ENCODE assay signal across 29 mouse cellular contexts in genomic region chr19:58548367-58548766, GRCm38 (mm10). TPM values are rescaled to one million over a fixed set of nuclear protein-coding genes. Genes with fewer than 3 reads are reported as not detected.
"Had no signal": no experiment of that assay in that cellular context is flagged by ENCODE, and none has a peak within 500 bp of the region (broad histone marks: within the 10 kb centered on the region; RNA-seq: fewer than 3 reads in every experiment).

No protein-coding gene starts in this region.

- H3K4me3 ChIP-seq: limb, embryonic 13.5 days; liver, embryonic 13.5 days; neural tube, embryonic 12.5 days; neural tube, embryonic 15.5 days; stomach, embryonic 15.5 days had no signal

- H3K27me3 ChIP-seq: limb, embryonic 13.5 days; liver, embryonic 13.5 days; neural tube, embryonic 12.5 days; neural tube, embryonic 15.5 days; stomach, embryonic 15.5 days had no signal

- DNase-seq: kidney, adult 9 months; kidney, postnatal 14 days; kidney, postnatal 4 days; left cerebral cortex, postnatal 4 days; liver, embryonic 13.5 days; lung, adult 2 months; lung, postnatal 14 days; lung, postnatal 4 days; midbrain, embryonic 14.5 days; right cerebral cortex, adult 18-20 months; right cerebral cortex, postnatal 14 days; right cerebral cortex, postnatal 4 days; thymus, postnatal 36 days had no signal

- H3K36me3 ChIP-seq: limb, embryonic 13.5 days; liver, embryonic 13.5 days; neural tube, embryonic 12.5 days; neural tube, embryonic 15.5 days; stomach, embryonic 15.5 days had no signal

- H3K27ac ChIP-seq: limb, embryonic 13.5 days; liver, embryonic 13.5 days; neural tube, embryonic 12.5 days; neural tube, embryonic 15.5 days; stomach, embryonic 15.5 days had no signal

- H3K9ac ChIP-seq: limb, embryonic 13.5 days; liver, embryonic 13.5 days; neural tube, embryonic 12.5 days; neural tube, embryonic 15.5 days; stomach, embryonic 15.5 days had no signal

- H3K9me3 ChIP-seq: limb, embryonic 13.5 days; liver, embryonic 13.5 days; neural tube, embryonic 12.5 days; neural tube, embryonic 15.5 days; stomach, embryonic 15.5 days had no signal

- H3K4me2 ChIP-seq: limb, embryonic 13.5 days; liver, embryonic 13.5 days; midbrain, embryonic 11.5 days; neural tube, embryonic 12.5 days; neural tube, embryonic 15.5 days; stomach, embryonic 15.5 days had no signal

- H3K4me1 ChIP-seq: liver, embryonic 13.5 days; neural tube, embryonic 12.5 days; neural tube, embryonic 15.5 days; stomach, embryonic 15.5 days had no signal

RNA-seq across cellular contexts. Expression of gene Ccdc172, which starts 36.6 kb away (rescaled TPM):
- total RNA-seq: layer of hippocampus, adult 18-20 months; layer of hippocampus, postnatal 14 days; left cerebral cortex, adult 8-10 months; left cerebral cortex, postnatal 4 days; liver, adult 2 months; megakaryocyte progenitor cell, adult 5-6 weeks; megakaryocyte-erythroid progenitor cell, adult 5-6 weeks; midbrain, postnatal 0 days had no signal
- polyA plus RNA-seq: kidney, embryonic 16.5 days; limb, embryonic 13.5 days; liver, adult 2 months; liver, embryonic 13.5 days; liver, embryonic 16.5 days; lung, adult 2 months; lung, embryonic 16.5 days; midbrain, embryonic 11.5 days; midbrain, embryonic 14.5 days; midbrain, postnatal 0 days; neural tube, embryonic 12.5 days; neural tube, embryonic 15.5 days; stomach, embryonic 15.5 days; urinary bladder, adult 2 months had no signal
